Mouse (Mus musculus) c-Kit-positive CD71-negative TER-119-negative erythroid progenitor cells, embryonic 14.5 days (primary cell): Measurements from ENCODE around the gene Dcun1d2.
"Not testable (repeated sequence)": the region's sequence is repeated elsewhere in the genome, so short reads cannot be mapped to it uniquely, and the experiment has no call there.

Experiments used
- DNase-seq: peaks from one replicate; pipeline ENCODE4 v3.0.0-alpha.2; 2013; ENCODE audit warnings: low read depth

Dcun1d2 gene

GRCm38 (mm10) chr8:13287692-13288623 is at the start of gene Dcun1d2, which contains the start of gene Tmco3:
Gene Dcun1d2, minus strand, starts transcription at chr8:13288131.
Gene Tmco3, plus strand, starts transcription at chr8:13288190.
- DNase-seq: peak; percentile 91

- no peak for DNase-seq
Observed at GRCm38 (mm10) chr8:13337678-13338077, 49.7 kb upstream of the Dcun1d2 start.

GRCm38 (mm10) chr8:13337245-13337644 is 49.3 kb upstream of the Dcun1d2 start:
- not testable (repeated sequence) for DNase-seq

DNA sequence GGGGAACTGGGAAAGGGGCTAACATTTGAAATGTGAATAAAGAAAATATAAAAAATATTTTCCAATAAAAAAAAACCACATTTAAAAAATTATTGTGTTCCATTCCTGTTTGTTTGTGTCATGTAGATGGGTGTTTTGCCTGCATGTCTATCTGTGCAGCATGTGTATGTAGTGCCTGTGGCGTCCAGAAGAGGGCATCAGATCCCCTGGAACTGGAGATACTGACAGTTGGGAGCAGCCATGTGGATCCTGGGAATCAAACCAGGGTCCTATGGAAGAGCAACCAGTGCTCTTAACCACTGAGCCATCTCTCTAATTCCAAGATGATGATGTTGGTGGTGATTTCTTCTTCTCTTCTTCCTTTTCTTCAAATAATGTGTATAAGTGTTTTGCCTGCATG is 46.7 kb upstream of the Dcun1d2 start:
- DNase-seq: no peak

- no peak for DNase-seq
Observed at GRCm38 (mm10) chr8:13326598-13326997, 38.7 kb upstream of the Dcun1d2 start.

GRCm38 (mm10) chr8:13316671-13317070 is 28.7 kb upstream of the Dcun1d2 start:
- no peak for DNase-seq

- no peak for DNase-seq
Observed at GRCm38 (mm10) chr8:13314922-13315321, 27.0 kb upstream of the Dcun1d2 start.

- DNase-seq: no peak
Observed at GRCm38 (mm10) chr8:13306916-13307315, 19.0 kb upstream of the Dcun1d2 start.

DNA sequence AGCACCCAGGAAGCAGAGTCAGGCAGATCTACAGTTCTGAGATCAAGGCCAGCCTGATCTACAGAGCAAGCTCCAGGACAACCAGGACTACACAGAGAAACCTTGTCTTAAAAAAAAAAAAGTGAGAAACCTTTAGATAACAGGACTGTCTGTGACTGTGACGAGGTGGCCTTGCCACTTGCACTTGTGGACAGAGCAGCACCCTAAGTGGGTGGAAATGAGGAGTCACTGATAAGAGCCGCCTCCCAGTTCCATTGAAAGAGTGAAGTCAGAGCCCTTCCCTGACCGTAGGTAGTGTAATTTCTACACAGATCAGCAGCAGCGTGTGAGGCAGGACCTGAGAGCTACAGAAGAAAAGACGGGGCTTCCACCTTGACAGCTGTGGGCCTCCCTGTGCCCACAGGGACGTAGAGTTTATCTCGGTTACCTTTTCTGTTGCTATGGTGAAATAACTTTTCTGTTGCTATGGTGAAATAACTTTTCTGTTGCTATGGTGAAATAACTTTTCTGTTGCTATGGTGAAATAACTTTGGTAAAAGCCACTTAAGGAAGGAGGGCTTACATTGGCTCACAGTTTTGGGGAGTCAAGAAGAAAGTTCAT is 18.5 kb upstream of the Dcun1d2 start:
- DNase-seq: peak; percentile 24

- DNase-seq: no peak
Observed at GRCm38 (mm10) chr8:13305884-13306283, 18.0 kb upstream of the Dcun1d2 start.

DNA sequence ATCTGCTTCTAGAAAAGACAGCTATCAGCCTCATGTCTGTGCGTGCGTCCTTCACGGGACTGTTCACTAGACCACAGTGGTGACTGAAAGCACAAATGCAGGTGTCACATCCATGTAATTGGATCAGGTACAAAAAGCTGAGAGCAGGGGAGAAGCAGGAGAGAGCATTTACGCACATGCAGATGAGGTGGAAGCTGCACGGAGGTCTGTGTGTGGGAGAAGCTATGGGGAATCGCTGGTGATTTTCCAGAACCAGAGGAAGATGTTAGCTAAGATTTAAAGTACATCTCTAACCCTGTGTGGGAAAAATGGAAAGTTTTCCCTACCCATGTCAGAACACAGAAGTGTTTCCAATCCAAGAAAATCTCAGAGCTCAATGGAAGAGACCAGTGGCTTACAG is 17.5 kb upstream of the Dcun1d2 start:
- no peak for DNase-seq

- no peak for DNase-seq
Observed at GRCm38 (mm10) chr8:13301036-13301435, 13.1 kb upstream of the Dcun1d2 start.

GRCm38 (mm10) chr8:13299571-13299970 is 11.6 kb upstream of the Dcun1d2 start:
- DNase-seq: no peak

DNA sequence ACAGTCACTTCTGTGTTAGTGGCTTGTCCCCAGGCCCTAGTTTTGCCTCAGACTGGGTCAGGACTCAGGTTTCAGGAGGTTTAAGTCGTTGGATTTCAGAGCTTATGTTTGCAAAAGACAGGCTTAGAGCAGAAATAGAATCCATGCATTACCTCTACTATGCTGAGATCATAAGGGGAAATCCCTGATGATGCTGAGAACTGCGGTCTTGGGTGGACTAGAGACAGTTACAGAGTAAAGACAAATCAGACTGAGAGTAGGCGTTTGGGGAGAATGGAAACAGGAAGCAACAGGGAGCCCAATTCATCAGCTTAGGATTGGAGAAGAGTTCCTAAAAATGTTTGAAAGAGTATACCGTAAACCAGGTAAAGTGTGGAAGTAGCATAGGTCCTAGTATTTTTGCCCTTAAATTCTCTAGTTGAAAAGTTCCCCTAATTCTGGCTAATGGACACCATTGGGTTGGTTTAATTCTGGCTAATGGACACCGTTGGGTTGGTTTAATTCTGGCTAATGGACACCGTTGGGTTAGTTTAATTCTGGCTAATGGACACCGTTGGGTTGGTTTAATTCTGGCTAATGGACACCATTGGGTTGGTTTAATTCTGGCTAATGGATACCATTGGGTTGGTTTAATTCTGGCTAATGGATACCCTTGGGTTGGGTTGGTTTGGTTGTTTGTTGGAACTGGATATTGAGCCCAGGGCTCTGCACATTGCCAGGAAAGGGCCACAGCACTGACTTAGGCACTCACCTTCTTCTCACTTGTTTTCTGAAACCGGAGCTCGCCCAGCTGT is 5.9 kb upstream of the Dcun1d2 start:
- DNase-seq: no peak

DNA sequence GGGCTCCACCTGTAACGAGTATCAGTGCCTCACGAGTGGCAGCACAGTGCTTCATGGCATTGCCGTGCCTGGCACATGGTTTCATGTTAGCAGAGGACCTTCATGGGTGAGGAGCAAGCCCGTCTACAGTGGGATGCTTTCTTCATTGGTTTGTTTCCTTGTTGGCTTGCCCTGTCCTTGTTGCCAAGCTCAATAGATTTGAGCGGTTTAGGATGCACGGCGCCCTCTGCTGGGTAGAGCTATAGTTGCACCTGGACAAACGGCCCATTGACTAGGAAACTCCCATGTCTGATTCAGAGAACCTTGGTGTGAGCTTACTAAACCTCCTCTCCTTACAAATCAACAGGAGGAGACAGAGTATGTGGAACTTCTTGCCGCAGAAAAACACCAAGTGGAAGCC is 4.4 kb upstream of the Dcun1d2 start:
- peak; percentile 76 for DNase-seq

DNA sequence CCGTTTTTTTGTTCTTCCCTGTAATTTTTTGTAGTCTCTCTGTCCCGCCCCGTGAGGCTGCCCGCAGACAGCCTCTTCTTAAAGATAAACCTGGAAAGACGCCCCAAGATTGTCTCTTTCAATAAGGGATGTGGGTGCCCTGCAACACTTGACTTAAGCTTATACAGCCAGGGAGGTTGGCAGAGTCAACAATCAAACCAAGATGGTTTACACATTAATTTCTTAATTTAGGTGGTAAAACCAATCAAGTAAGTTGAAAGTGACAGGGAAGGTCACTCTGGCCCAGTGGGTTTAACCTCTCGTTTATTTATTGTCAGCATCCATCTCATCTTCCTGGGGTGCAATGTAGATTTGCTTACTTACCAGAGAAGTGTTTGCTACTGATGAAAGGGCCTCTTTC is 715 bp upstream of the Dcun1d2 start:
- DNase-seq: no peak

- DNase-seq: peak; percentile 83
Observed at GRCm38 (mm10) chr8:13287304-13287691, 633 bp downstream of the Dcun1d2 start.

DNA sequence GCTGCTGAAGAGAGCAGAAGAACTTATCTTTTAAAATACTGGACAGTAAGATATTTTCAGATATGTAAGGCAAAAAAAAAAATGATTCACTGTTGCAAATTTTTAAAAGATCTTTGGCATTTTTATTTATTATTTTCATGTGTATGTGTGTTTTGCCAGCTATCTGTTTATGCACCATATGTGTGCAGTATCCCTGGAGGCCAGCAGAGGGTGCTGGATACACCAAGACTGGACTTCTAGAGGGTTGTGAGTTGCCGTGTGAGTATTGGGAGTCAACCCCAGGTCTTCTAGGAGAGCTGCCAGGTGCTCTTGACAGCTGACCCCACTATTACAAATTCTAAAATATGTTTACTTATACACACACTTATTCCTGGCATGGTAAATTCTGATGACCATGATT is 4.7 kb downstream of the Dcun1d2 start:
- no peak for DNase-seq

DNA sequence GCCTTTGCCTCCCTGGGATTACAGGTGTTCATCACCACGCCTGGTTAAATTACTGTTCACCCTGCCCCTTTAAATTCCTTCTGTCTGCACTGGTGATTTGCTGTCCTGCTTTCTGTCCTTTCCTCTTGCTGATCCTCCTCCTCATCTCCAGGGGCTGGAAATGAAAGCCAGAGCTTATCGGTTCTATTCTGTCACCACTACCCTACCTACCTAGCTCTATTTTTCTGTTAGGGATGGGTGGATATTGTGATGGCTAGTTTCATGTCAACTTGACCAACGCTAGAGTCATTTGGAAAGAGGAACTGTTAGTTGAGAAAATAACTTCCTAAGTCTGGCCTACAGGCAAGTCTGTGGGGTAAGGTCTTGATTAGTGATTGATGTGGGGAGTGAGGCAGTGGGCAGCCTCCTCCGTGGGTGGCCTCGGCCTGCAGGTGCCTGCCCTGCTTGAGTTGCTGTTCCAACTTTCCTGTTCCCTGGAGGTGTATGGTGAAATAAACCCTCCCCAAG is 10.9 kb downstream of the Dcun1d2 start:
- DNase-seq: no peak

DNA sequence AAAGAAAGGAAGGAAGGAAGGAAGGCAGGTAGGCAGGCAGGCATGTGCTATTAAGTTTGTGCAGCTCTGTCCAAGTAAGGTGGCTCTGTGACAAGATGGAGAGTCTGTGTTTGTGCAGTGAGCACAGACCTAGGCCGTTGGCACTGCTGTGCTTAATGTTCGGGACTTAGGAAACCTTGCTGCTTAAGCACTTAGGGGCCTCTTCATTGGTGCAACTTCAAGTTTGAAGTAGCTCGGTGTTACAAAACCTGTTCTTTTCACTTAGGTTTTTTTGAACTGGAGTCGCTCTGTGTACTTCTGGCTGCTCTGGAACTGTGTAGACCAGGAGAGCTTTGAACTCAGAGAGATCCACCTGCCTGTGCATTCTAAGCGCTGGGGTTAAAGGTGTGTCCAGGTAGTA is 15.1 kb downstream of the Dcun1d2 start:
- no peak for DNase-seq

DNA sequence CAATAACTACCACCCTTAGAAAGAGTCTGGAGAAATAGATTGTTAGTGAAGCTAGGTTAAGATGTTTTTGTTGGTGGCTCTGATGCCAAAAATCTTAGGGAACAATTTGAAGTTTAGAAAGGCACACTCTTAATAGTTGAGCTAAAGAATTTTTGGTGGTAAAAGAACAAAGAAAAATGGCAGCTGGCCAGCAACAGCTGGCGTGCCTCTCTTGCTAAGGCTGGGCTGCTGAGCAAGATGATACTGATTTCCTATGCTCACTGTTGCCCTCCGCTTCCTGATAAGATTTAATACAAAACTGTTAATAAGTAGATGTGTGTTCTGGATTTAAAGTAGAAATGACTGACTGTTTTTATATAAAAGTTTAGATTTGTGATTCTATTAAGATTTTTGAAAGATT is 20.4 kb downstream of the Dcun1d2 start:
- DNase-seq: no peak

DNA sequence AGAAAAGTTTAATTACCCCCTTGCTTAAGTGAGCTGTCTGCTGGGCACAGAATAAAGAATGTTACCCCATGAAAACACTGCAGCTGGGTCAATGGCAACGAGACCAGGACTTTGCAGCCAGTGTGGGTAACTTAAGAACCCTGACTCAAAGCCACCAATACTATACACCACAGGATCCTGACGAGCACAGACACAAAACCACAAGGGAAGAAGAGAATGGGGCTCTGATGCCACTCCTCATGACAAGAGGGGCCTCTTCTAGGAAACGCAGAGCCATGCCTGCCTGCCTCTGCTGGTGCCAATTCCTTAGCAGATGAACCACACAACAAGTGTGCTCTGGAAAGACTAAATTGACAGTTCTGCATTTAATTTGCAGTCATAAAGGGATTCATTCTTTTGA is 24.6 kb downstream of the Dcun1d2 start:
- DNase-seq: no peak
